Mouse (Mus musculus) megakaryocyte, embryonic 14.5 days (primary cell): ENCODE results near the gene Ckap4.

ENCODE experiments used
- FLI1 ChIP-seq: IDR thresholded peaks from 2 replicates; pipeline ENCODE4 v1.6.1; 2012; ENCODE audit warnings: low read length, inconsistent platforms, mixed read lengths
- GATA1 ChIP-seq: IDR thresholded peaks from 3 replicates; pipeline ENCODE4 v1.6.1; 2012; ENCODE audit warnings: mixed read lengths, low read length, inconsistent platforms, borderline replicate concordance

- TF ChIP-seq GATA1: no peak
- no peak for TF ChIP-seq FLI1
Measured at GRCm38 (mm10) chr10:84571052-84571639, 37.3 kb upstream of the Ckap4 start.
